Mouse (Mus musculus): ENCODE measurements around the gene Cadps. TPM values are rescaled to one million over a fixed set of nuclear protein-coding genes. Genes with fewer than 3 reads are reported as not detected.

Gene Cadps
- polyA plus RNA-seq, 1 experiment from 2014 or later: not detected

DNA sequence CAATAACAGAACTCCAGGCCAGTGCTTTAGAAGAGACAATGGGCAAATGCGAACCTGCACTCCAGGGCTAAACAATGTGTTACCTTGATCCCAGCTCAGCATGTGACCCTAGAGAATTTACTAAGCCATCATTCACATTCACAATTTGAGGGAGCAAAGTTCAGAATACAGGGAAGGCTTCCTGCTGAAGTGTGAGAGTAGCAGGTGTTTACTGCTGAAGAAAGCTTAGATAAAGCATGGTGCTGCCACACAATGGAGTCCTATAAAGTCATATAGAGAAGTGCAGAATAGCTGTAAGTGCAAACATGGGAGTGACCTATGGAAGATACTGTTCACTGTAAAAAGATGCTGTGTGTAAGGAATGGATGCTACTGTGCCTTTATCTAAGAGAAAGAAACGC, 91.9 kb downstream of the Cadps start:
- no peaks in the 10 kb centered on the region for H3K27me3 ChIP-seq
- CTCF ChIA-PET: no interaction called here
- DNase-seq (ENCODE audit: low read depth, low spot score): no peak
- no peak for TF ChIP-seq CTCF (IDR thresholded peaks at IDR 0.05)
- in situ Hi-C loops (cut with MboI; ENCODE audit: low pct_unique_long_range_greater_than_20kb): no loop called here
- POLR2A ChIA-PET: no interaction called here
- ATAC-seq: no peak

DNA sequence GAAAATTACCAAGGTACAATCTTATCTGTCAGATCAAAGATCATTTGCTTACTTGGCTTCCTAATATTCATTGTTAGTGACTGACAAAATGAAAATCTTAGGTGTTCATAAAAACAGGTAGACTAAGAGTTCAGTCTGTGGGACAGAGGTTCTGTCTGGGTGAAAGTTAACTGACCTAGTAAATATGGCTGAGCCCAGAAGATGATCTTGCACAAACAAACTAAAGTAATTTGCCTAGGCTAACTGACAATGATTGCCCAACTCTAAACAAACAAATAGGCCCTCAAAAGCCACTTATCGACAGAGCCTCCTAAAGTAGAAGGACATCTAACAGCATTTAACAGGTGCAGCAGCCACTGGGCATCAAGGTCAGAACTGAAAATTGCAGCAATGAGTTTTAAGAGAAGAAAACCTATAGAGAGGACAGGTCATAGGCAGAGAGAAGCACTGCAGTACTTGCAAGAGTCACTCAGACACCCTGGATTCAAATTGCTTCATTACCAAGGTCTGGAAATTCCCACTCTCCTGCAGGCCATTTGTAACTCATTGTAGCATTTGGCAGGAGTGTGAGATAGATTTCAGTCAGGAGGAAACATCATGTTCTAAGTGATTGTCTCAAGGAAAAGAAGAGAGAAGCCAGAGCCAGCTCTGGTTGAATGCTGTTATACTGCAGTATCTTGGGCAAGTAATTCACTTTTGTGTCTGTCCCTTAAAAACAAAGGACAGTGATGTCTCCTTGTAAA, 100.3 kb downstream of the Cadps start:
- no peak for TF ChIP-seq CTCF (IDR thresholded peaks at IDR 0.05)
- ChIA-PET CTCF (no interaction called here), POLR2A (no interaction called here)
- ATAC-seq (no peak), DNase-seq (ENCODE audit: low read depth, low spot score) (no peak)
- no peaks in the 10 kb centered on the region for H3K27me3 ChIP-seq
- in situ Hi-C loops (cut with MboI; ENCODE audit: low pct_unique_long_range_greater_than_20kb): no loop called here

DNA sequence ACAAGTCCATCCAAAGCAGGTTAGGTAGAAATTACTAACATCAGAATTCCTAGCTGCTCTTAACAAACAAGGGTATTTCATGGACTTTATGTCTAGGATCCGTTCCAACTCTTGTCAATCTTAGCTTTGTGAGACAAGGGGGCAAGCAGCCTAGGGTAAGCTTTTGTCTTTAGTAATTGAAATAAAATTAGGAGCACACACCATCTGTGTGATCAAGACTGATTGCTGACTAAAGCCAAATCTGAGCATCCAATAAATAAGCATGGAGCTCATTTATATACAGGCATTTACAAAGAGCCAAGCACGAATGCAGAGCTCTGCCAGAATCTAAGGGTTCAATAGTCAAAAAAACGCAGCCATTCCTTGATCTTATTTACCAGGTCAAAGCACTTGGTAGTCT, 104.1 kb downstream of the Cadps start:
- ATAC-seq (no peak), DNase-seq (ENCODE audit: low read depth, low spot score) (no peak)
- H3K27me3 ChIP-seq: no peaks in the 10 kb centered on the region
- ChIA-PET POLR2A (no interaction called here), CTCF (no interaction called here)
- TF ChIP-seq CTCF (IDR thresholded peaks at IDR 0.05): no peak
- in situ Hi-C loops (cut with MboI; ENCODE audit: low pct_unique_long_range_greater_than_20kb): no loop called here

DNA sequence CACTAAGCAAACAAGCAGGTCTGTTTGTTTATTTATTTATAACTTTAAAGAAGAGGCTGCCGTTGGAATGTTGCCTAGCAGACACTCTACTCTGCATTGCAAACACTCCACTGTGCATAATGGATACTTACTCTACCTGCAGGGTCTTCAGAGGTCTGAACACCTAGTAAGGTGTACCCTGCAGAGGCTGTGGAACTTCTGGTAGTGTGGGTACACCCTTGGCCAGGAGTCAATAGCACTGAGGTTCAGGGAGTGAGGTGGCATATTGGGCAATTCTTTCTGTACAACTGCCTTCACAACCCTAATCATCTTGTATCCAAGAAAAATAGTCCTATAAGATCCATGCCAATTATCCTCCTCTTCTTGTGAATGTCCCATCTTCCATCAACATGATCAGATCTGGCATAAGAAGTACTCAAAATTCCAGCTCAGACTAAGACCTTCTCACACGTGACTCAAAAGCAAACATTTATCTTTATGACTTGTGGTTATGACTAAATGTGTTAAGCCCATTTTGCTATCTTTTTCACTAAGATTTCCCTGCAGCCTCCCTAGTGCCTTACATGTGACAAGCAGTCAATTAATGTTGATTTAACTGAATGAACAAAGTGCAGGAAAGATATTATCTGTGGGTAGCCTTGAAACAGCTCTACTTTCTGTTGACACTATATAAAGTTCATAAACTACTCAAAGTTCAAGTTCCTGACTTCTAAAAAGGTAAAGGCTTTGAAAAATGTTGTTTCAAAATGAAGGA, 106.8 kb downstream of the Cadps start:
- H3K27me3 ChIP-seq: no peaks in the 10 kb centered on the region
- ChIA-PET CTCF (no interaction called here), POLR2A (interaction anchor here (0.7 kb wide), 1 partner anchor 48 kb away, joined by 3 read pairs; no protein-coding TSS in a partner anchor)
- in situ Hi-C loops (cut with MboI; ENCODE audit: low pct_unique_long_range_greater_than_20kb): no loop called here
- DNase-seq (ENCODE audit: low read depth, low spot score) (no peak), ATAC-seq (no peak)
- no peak for TF ChIP-seq CTCF (IDR thresholded peaks at IDR 0.05)

DNA sequence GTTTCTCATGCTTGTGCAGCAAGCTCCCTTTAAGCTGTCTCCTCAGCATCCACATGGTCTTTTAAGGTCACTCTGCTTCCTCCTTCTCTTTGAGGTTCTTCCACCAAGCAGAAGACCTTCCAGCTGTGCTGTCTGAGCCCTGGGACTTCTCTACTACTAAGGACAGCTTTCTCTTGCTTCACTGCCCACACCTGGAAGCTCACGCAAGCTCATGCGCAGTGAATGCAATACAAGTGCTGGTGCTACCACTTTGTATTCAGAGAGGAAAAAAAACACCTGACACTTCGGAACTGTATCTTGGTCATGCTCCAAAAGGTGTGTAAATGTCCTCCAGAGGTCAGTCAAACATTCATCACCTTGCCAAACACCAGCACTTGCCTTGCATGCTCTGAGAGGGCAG, 115.5 kb downstream of the Cadps start:
- in situ Hi-C loops (cut with MboI; ENCODE audit: low pct_unique_long_range_greater_than_20kb): no loop called here
- CTCF ChIA-PET: interaction anchor here (1.5 kb wide), 1 partner anchor 10 kb away, joined by 3 read pairs; no protein-coding TSS in a partner anchor
- DNase-seq (ENCODE audit: low read depth, low spot score) (no peak), ATAC-seq (no peak)
- no peaks in the 10 kb centered on the region for H3K27me3 ChIP-seq
- POLR2A ChIA-PET: no interaction called here
- no peak for TF ChIP-seq CTCF (IDR thresholded peaks at IDR 0.05)

DNA sequence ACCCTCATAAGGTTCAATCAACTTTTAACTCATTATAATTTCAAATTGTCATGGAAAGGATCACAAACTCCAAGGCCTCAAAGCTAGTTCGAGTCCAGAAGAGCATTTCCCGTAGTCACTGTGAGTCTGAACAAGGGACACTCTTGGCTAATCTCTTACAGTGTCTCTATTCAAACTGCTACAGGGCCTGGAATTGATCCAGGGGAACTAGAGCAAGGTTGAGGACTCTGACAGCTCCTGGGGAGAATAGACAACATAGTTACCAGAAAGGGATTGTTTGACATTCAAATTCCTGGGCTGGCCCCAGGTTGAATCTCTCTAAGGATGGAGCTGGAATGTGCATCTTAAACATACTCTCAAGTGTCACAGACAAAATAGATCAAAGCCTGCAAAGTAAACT, 118.4 kb downstream of the Cadps start:
- ChIA-PET CTCF (no interaction called here), POLR2A (no interaction called here)
- DNase-seq (ENCODE audit: low read depth, low spot score): no peak
- no peak for TF ChIP-seq CTCF (IDR thresholded peaks at IDR 0.05)
- no peak for ATAC-seq
- H3K27me3 ChIP-seq: no peaks in the 10 kb centered on the region
- in situ Hi-C loops (cut with MboI; ENCODE audit: low pct_unique_long_range_greater_than_20kb): no loop called here

DNA sequence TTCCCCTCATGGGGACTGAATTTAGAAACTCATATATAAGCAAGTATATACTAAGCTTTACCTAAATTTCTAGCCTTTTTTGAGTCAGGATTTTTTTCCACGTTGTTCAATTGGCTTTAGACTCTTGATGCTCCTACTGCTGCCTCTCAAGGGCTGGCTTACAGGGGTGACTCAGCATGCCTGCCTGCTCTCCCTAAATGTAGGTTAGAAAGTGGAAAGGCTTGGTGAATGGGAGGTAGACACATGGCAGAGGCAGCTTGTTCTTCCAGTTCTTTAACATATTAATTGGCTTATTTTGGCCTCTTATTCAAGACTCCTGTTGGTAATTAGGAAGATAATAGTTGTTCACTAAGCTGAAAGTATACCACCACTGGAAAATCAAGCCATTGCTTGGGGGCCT, 132.7 kb downstream of the Cadps start:
- ChIA-PET CTCF (no interaction called here), POLR2A (no interaction called here)
- in situ Hi-C loops (cut with MboI; ENCODE audit: low pct_unique_long_range_greater_than_20kb): no loop called here
- no peaks in the 10 kb centered on the region for H3K27me3 ChIP-seq
- DNase-seq (ENCODE audit: low read depth, low spot score): no peak
- ATAC-seq: no peak
- no peak for TF ChIP-seq CTCF (IDR thresholded peaks at IDR 0.05)

DNA sequence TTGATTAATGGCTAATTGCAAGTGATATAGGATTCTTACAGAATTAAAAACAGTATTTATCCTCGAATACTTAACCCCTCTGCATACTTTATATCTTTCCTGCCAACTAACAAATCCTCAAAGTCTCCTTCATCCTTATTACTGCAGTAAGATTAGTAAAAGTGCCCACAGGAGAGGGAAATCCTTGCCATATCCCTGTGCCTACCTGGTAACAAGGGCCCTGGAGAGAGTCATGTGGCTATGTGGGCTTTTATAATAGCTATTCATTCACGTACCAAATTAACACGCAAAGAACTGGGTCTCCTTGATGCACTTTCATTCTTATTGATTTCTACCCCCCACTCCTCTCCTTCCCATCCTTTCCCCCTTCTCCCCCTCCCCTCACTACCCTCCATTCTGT, 137.9 kb downstream of the Cadps start:
- ATAC-seq: no peak
- no peak for TF ChIP-seq CTCF (IDR thresholded peaks at IDR 0.05)
- CTCF ChIA-PET: no interaction called here
- POLR2A ChIA-PET: no interaction called here
- H3K27me3 ChIP-seq: no peaks in the 10 kb centered on the region
- DNase-seq (ENCODE audit: low read depth, low spot score): no peak
- in situ Hi-C loops (cut with MboI; ENCODE audit: low pct_unique_long_range_greater_than_20kb): no loop called here

DNA sequence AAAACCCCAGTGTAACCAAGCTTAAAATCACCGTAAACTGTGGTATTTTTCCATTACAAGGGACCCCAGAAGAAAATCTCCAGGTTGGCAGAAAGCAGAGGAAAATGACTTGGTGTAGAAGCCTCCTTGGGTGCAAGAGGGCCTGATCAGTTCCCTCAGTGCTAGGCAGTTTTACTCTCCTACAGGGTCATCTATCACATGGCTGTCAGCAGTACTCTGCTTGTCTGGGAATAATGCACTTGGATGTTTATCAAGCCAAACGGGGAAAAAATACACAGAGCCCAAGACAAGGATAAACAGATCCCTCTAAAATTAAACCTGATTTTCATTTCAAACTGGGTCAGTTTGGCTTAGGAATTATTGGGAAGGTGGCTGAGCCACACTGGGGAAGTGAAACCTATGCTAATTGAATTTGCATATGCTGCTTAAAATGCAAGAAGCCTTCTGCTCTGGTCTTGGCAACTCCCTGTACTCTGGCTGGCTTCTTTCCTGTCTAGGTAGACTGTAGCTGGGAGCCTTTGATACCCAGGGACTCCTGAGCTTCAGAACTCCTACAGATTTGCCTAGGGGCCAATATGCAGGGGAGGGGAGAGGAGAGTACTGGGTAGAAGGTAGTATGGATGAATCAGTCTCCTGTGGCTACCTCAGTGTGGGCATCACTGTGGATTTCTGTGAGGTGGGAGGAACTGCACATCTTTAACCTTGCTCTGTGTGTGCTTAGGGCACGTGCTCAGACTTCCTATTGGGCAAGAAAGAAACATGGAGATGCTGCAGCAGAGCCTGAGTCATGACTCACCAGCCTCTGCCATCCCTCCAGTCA, 141.8 kb downstream of the Cadps start:
- POLR2A ChIA-PET: no interaction called here
- no peak for DNase-seq (ENCODE audit: low read depth, low spot score)
- in situ Hi-C loops (cut with MboI; ENCODE audit: low pct_unique_long_range_greater_than_20kb): no loop called here
- H3K27me3 ChIP-seq: peaks cover 2% of the 10 kb centered on the region
- CTCF ChIA-PET: no interaction called here
- no peak for ATAC-seq
- TF ChIP-seq CTCF (IDR thresholded peaks at IDR 0.05): no peak

DNA sequence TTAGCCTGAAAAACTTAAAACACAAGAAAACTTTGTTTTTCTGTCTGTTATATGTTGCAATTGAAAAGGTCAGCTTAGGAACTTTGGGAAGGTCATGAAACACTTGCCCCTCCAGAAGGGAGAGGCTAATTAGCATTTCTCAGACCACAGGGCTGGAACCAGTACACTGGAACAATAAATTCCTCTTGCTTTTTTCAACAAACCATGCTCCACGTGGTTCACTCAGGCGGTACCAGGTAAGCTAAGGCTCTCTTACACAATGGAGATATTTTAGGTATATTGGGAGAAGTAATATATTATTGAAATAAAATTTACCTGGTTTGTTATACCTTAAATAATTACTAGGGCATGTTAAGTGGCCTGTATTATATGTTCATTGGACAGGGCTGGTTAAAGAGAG, 161.4 kb downstream of the Cadps start:
- DNase-seq (ENCODE audit: low read depth, low spot score) (no peak), ATAC-seq (no peak)
- POLR2A ChIA-PET: no interaction called here
- no peaks in the 10 kb centered on the region for H3K27me3 ChIP-seq
- in situ Hi-C loops (cut with MboI; ENCODE audit: low pct_unique_long_range_greater_than_20kb): no loop called here
- CTCF ChIA-PET: no interaction called here
- no peak for TF ChIP-seq CTCF (IDR thresholded peaks at IDR 0.05)

DNA sequence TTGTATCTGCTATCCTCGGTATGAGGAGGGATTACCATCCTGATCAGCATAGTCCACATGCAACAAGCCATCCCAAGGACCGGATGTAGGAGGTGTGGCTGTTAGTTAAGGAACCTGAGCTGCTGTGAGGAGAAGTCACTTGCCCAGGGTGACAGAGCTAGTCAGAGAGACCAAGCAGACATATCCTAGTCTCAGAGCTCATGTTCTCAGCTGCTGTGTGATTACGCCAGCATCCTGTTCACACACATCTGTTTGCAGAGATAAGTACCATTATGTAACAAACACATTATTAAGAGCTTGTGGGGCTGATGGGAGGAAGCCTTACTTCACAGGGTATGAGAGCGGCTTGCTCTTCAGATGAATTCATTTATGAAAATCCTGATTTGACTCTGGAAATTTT, 165.5 kb downstream of the Cadps start:
- ChIA-PET POLR2A (interaction anchor here (0.6 kb wide), 1 partner anchor 37 kb away, joined by 4 read pairs; no protein-coding TSS in a partner anchor), CTCF (interaction anchor here (1.0 to 1.5 kb wide), 2 partner anchors 30 to 33 kb away, joined by 3 read pairs; no protein-coding TSS in a partner anchor)
- DNase-seq (ENCODE audit: low read depth, low spot score): no peak
- ATAC-seq: no peak
- TF ChIP-seq CTCF (IDR thresholded peaks at IDR 0.05): no peak
- in situ Hi-C loops (cut with MboI; ENCODE audit: low pct_unique_long_range_greater_than_20kb): no loop called here
- no peaks in the 10 kb centered on the region for H3K27me3 ChIP-seq

Data from Patski (cell line).